Mouse (Mus musculus): ENCODE results near the gene Trp53bp2.

The Trp53bp2 gene

DNA sequence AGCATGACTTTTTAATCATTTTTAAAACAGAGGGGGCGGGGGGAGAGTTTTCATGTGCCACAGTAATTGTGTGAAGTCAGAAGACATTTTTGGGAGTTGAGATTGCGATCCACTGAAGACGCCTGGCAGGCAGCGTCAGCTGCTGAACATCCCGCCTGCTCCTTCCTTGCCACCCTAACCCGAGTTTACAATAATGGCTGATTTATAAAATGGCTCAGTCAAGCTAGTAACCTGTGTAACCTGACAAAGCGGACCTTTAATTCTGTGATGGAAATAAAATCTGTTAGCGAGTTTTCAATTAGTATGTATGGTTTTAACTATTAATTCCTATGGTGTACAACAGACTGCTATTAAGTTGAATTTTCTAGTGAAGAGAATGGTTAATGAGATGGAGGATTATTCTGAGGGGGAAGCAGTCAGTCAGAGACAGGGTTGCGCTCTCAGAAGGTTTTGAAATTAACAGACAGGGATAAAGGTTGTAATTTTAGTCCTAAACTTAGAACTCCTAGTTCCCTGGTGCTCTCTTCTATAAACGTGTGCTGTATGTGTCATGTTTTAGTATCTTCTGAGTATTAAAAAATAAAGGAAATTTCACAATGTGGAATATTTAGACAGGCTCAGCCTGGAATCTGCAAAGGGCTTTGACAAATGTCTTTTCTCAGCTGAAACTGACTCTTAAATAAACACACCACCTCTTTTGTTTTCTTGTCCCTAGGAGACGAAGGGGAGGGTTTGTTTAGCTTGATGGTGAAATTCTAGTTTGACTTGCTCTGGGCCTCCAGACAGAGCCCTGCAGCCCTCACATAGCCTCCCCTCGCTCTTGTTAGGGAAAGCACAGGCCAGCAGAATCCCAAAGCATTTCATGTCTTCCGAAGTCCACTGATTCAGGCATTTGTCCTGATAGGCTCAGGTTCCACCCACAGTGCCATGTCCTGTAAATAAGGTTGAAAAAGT lies 51.6 kb downstream of the Trp53bp2 start:
- DNase-seq (ENCODE audit: low spot score in 2 of 2), result no peak

DNA sequence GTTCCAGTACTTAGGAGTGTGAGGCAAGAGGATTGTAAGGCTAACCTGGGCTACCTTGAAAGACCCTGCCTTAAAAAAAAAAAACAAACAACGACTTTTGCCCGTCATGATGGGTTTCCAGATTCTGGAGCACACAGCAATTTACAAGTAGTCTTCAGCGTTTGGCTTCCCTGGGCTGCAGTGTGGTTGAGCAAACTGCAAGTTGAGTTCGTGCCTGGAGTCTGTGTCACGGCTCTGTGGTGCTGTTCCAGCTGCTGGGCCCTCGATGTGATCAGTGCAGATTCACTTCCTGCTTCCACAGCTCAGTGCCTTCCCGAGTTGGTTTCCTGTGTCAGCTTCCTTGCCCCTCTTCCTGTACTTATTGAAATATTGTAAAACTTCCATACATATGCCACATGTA lies 52.3 kb downstream of the Trp53bp2 start:
- DNase-seq (ENCODE audit: low spot score in 2 of 2), result peak in 1 of 2 experiments; percentile 57

DNA sequence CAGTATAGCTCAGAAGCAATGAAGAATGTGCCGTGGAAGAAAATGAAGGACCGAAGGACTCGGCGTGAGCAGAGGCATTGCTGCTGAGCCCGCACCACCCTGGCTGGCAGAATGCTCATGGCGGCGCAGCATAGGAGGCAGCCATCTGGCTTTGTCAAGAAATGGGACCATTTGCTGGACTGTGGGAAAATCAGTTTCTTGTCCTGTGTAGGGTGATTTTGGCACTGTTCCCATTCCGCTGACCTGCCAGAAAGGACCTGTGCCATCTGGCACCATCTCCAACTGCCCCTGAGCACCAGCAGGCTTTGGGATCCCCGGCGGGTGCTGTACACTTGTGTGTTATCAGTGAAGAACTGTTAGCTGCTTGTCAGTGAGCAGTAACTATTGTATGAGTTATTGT lies 52.8 kb downstream of the Trp53bp2 start:
- DNase-seq (ENCODE audit: low spot score in 2 of 2), result peak in 1 of 2 experiments; percentile 55

DNA sequence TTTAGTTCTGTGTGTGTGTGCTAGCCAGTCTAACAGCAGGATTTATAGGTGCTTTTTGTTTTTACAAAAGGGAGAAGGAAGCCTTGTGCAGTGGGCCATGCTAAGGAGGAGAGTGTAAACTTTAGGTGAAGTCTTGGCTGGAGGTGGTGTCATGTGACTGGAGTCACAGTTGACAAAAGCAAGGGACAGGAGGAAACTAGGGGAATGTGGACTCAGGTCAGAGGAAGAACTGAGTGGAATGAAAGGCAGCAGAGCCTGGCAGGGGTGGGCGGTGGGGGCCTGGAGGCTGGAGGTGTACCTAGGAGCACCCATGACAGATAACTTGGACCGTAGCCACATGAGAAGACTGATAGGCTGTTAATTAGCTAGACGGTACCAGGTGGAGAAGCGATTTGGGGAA lies 56.3 kb downstream of the Trp53bp2 start:
- DNase-seq (ENCODE audit: low spot score in 2 of 2), result no peak

DNA sequence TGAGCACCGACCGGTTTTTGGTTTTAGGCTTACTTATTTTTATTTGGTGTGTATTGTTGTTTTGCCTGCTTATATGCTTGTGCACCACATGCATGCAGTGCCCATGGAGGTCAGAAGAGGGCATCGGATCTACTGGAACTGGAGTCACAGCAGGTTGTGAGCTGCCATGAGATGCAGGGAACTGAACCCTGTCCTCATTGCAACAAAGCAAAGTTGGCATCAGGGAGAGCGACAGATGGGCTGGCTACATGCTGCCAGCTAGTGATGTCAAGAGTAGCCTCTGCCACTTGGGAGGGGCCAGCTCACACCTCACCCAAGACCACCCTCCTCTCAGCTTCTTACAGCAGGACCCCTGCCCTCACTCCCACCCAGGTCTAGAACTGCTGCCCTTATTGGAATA lies 57.0 kb downstream of the Trp53bp2 start:
- peak in 1 of 2 experiments; percentile 57 for DNase-seq (ENCODE audit: low spot score in 2 of 2)

DNA sequence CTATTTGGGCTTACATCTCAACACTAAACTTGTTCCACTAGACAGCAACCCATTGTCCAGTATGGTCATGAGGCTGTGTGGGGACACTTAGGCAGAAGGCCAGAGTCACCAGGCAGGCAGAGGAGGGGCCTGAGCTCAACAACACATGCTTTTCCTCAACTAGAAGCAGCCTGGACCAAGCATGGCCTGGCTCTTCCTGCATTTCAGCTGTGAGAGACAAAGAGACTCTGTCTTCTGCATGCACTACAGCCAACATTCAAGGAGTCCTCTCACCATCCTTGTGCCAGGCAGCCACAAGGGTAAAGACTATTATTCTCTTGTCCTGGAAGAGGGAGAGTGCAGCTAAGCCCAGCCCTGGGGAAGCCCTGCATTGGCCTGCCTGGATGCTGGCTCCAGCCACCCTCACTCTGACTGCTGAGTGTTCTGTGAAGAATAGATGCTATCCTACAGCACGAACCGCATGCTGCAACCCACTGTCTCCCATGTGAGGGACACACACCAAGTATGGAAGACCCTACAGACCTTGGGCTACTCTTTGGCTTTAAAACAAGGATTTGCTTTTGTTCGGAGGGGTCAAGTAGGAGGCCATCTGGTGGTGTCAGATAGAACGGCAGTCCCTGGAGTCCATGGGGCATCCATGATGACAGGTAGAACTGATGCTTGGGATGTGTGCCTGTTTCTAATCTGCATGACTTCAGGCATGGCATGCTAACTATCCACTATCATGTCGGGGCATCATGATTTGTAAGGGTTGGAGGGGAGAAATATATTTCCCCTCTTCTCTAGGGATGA lies 66.2 kb downstream of the Trp53bp2 start:
- DNase-seq (ENCODE audit: low spot score in 2 of 2), result no peak

DNA sequence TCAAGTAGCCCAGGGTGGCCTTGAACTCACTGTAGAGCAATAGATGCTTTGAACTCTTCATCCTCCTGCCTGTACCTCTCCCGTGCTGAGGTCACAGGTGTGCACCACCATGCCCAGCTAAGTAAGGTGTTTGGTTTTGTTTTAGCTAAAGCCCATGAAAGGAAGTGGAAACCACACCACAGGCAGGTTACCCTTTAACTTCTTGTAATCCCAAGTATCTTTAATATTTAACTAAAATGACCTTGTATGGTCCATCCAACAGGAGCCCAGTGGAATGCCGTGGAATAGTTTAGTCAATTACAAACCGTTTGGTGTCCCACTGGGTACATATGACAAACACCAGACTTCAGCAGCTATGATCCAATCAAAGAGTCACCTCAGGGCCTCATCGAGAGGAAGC lies 70.0 kb downstream of the Trp53bp2 start:
- DNase-seq (ENCODE audit: low spot score in 2 of 2), result no peak

DNA sequence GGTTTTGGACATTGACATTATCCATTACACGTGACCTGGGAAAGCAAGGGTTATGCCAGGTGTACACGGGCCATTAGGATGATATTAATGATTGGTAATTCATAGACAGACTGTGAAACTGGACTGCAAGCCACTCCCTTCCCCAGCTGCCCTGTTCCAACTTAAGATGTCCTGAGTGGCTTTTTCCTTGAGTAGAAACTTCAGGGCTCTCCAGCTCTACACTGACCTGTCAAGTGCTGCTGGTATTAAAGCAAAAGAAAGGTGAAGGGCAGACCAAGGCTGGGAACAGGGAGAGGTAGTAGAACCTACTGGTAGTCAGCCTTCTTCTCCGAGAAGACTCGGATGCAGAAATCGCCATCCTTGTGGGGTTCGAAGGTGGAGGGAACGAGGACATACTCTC lies 72.2 kb downstream of the Trp53bp2 start:
- no peak for DNase-seq (ENCODE audit: low spot score in 2 of 2)

DNA sequence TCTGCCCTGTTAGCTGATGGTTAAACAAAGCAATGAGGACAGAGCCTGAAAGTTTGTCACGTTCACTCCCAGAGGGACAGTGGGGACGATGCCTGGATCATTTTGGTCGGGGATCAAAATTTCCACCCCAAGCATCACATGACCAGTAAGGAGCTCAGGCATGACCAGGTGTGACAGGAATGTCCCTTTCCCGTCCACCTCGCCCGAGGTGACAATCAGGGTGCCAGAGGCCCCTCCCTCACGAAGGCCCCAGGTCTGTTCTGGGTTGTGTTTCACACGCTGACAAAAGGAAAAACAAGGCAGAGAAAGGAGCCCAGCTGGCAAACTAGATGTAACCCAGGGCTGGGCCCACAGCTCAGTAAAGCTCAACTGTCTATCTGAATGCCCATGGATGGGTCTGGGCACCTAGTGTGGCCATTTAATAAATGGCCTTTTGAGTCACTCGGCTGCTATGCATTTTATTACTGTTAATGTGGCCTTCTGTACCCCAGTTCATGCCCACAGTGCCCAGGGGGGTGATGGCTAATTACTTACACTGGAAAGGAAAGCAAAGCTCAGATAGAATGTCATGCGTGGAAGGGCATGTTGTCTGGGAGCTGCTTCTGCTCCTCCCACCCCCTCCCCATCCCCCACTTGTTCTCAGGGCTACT lies 72.8 kb downstream of the Trp53bp2 start:
- DNase-seq (ENCODE audit: low spot score in 2 of 2), result no peak

DNA sequence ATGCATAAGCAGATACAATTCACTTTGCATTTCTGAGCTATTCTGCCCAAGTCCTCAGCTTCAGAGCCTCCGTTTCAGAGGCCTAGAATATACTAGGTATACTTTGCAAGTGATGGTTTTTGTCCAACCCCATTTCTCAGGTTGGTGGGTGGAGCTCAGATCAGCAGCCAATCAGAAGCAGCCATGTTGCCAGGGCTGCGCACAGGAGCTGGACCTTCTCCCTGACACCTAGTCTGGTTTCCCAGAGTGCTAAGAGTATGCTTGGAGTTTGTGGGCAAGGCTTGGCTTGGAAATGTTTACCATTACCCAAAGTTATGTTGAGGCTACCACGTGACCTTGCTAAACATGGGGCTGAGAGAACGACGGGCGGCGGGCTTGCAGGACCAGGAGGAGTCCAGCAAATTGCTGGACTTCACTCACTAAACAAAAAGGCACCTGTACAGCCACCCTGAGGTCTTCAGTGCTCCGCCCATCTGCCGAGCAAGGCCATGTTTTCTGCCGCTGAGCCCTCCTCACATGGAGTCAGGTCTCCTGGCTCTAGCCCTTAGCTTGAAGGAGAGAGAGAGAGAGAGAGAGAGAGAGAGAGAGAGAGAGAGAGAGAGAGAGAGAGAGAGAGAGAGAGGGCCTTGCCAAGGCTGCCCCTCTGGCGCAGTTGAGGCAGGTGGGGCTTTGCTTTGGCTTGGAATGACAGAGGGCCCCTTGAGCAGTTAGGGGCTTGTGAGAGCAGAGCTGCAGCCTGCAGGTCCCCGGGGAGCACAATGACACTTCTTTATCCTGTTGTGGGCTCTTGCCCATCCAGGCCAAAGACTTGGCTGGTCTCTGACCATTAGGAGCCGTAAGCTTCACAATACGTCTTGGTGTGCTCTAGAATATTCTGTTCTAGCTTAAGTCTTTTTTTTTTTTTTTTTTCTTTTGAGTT lies 74.3 kb downstream of the Trp53bp2 start:
- no peak for DNase-seq (ENCODE audit: low spot score in 2 of 2)

DNA sequence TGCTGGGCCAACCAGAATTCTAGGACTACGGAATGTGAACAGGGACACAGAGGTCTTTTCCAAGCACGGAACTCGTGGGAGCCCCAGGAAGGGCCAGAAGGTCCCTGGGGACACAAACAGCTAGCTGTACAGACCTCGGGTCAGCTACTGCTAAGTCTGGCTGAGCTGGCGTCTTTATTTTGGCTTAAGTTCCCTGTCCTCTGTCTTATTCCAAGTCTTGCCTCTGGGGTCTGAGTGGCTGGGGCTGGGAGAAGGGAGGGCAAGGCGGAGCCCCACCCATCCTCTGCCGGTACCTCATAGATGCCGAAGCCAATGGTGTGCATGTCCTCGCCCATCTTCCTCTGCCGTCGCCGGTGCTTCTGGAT lies 74.9 kb downstream of the Trp53bp2 start:
- no peak for DNase-seq (ENCODE audit: low spot score in 2 of 2)

DNA sequence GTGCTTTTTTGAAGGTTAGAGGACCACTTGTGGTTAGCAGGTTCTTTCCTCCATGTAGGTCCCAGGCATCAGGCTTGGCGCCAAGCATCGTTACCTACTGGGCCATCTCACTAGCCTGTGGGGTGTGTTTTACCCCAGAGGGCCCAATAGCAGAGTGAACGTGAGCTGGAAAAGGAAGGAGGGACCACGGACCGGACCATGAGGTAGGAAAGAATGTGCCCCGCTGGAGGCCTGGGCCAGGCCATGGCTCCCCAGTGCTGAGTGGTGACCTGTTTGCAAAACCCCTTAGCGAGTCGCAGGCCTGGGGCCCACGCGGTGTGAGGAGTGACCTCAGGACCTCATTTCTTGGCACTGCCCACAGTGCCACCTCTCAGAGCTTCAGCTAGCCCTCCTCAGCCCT lies 79.5 kb downstream of the Trp53bp2 start:
- no peak for DNase-seq (ENCODE audit: low spot score in 2 of 2)

DNA sequence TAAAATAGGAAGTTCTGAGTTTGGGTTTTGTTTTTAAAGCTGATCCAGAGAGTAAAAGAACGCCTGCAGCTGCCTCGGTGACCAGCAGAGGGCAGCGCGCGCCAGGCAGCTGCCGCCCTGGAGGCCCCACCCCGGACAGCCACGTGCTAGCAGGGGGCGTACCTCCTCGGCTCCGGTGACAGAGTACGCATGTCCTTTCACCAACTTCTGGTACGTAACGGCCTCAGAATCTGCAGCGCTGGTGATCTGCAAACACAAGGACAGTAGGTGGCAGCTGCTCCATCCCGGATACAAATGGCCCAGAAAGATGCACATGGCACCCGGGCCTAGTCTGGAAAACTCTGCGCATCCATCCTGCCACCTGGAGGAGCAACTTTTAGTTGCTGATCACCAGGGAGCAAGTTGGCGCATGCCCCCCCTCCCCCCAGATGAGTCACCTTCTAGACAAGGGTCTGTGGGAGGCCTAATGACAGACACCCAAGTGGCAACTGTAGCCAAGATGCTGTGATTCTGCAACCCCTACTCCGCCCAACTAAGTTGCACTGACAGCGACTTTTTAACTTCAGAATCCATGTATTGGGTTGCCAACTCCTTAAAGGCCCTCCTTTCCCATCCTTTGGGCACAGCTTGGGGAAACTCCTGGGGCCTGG lies 81.0 kb downstream of the Trp53bp2 start:
- DNase-seq (ENCODE audit: low spot score in 2 of 2), result peak; percentile 86 to 92

DNA sequence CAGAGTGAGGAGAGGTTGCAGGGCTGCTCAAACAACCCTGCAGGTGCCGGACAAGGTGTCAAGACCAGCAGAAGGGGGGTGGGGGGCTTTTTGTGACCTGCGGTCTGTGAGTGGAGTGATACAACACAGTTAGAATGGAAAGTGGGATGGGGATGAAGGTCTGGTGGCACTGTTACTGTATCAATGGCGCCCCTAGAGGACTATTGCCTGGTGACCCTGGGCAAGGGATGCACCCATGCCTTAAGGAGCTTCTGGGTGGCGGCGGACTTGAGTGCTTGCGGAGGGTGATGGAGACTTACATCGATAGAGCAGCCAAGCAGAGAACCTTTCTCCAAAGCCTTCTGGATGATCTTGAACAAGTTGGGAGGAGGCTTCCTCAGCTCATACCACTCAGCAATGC lies 81.6 kb downstream of the Trp53bp2 start:
- DNase-seq (ENCODE audit: low spot score in 2 of 2), result no peak

DNA sequence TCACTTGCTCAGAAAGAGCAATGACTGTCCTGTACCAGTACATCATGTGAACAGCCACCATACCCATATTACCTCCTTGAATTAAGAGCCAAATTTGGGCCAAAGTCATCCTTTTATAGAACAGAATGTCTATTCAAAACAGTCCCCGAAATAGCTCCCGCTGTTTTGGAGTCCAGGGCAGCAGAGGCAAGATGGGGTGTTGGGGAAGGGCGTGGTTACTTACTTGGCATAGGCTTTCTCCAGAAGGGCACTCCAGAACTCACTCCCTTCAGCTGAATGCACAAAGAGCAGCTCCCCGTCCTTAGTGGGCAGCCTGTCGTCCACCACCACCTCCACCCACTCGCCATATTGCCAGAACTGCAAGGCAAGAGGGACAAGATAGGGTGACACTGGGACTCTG lies 82.9 kb downstream of the Trp53bp2 start:
- no peak for DNase-seq (ENCODE audit: low spot score in 2 of 2)

DNA sequence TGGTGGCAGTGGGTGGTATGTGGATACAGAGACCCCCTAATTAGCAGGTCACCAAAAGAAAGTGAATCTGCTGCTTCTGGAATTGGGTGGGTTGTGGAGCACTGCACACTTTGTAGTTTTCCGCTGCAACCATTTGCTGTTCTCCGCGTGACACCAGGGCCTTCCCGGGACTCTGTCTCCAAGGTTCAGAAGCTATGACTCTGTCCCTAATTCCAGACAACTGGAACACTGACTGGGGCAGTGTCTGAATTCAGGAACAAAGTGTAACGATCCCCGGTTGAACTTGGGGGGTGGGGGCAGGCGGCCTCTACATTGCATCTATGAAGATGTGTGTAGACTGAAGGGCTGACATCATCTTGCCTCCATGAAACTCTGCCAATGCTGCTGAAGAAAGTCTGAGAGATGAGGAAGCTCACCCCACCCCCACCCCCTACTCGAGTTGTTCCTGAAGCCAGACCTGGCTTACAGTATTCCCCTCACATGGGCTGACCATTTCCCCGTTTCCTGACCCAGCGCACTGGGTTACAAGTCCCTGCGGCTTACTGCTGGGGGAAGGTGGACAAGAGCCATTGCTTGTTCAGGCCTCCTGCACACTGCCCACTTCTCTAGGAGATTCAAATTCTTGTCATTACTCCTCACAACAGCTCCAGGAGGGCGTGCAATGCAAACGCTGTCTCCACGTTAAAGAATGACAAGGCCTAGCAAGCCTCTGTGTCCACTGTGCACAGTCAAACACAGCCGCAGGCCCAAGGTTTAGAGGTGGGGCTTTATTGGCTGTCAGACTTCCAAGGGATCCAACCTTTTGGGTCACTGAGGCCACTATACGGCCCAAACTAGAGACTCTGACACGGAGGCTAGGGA lies 85.5 kb downstream of the Trp53bp2 start:
- DNase-seq (ENCODE audit: low spot score in 2 of 2), result no peak

DNA sequence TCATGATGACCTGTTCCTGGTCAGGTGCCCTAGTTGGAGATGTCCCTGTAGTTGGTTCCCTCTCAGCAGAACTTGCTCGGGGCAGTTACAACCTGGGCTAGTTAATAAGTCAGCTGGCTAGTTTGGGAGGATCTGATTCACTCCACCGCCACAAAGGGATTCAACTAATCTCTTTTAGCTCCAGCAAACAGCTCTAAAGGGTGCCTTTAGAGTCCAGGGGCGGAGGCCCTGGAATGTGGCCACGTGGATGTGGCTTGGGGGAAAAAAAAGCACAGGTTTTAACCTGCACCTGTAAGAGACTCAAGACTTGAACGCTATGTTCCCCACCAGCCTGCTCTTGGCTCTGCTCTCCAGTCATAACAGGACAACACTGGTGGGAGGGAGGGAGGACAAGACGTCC lies 87.7 kb downstream of the Trp53bp2 start:
- no peak for DNase-seq (ENCODE audit: low spot score in 2 of 2)

DNA sequence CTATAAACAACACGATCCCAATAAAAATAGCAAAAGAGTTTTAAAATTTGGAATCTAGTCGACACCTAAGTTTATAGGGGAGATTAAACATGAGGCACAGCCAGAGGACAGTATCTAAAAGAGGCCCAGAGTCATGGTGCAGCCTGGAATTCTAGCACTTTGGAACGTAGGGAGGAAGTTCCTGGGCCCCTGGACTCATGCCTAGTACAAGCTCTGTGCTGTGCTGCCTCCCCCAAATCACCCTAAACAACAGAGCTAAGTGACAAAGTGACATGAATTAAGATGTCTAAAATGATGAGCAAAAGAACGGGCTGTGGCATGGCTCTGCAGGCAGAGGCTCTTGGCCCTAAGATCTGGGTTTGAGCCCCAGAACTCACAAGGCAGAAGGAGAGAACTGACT lies 88.8 kb downstream of the Trp53bp2 start:
- no peak for DNase-seq (ENCODE audit: low spot score in 2 of 2)

DNA sequence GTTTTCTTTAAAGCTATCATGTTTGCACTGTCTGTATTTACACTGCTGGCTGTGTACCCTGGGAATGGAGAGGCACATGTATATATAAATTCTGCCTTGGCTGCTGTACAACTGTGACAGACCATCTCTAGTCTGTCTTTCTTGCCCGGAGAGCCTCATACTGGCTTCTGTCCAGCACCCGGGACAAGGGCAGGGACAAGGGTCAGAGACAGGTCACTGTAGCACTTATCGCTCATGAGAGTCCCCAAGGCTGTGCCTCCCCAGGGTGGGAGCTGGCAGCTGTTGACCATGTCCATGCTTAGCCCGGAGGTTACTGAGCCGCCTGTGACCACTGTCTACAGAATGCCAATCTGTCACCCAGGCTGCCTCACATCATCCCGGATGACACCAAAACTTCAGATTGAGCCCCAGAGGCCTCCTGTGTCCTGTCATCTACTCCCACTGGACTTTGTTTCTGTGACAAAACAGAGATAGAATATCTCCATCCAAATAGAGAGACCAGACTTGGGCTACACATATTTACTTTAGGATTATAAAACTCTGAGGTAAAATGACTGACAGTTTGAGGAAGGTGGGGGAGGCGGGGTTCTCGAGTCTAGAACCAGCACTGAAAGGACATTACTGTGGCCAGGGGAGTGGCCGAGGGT lies 90.6 kb downstream of the Trp53bp2 start:
- no peak for DNase-seq (ENCODE audit: low spot score in 2 of 2)

All from spleen, postnatal 4 days (tissue).